Mouse (Mus musculus): ENCODE data around the gene Asic2. TPM values are rescaled to one million over a fixed set of nuclear protein-coding genes. Genes with fewer than 3 reads are reported as not detected.
A peak's percentile ranks its signal among the peaks of the same experiment; 100 is the strongest.

Asic2 gene
- total RNA-seq, 2 experiments from 2014 or later = 55.9 to 61.9 TPM

GRCm38 (mm10) chr11:81965653-81966625, 2.3 kb downstream of the Asic2 start:
- peak in 1 of 2 experiments; percentile 46 for DNase-seq (ENCODE audit: low spot score in 2 of 2)

DNA sequence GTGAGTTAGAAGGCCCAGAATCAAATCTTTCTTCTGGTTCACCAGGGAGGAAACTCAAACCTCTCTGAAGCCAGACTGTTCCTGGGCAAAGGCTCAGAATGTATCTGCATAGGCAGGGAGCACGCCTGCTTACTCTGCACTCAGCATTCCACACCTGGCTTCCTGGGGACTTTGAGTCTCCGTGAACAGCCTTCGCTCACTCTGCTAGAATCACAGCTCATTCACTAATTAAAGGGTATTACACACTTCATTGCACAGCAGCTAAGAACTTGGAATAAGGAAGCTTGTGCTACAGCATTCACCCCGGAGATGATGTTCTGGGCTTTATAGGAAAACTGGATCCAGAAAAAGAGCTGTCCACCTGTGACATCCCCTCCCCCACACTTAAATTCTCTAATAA, 3.7 kb downstream of the Asic2 start:
- DNase-seq (ENCODE audit: low spot score in 2 of 2) = no peak

GRCm38 (mm10) chr11:81954398-81954797, 13.9 kb downstream of the Asic2 start:
- no peak for DNase-seq (ENCODE audit: low spot score in 2 of 2)

- no peak for DNase-seq (ENCODE audit: low spot score in 2 of 2)
These were observed 20.2 kb downstream of the Asic2 start for GRCm38 (mm10) chr11:81948021-81948420.

DNA sequence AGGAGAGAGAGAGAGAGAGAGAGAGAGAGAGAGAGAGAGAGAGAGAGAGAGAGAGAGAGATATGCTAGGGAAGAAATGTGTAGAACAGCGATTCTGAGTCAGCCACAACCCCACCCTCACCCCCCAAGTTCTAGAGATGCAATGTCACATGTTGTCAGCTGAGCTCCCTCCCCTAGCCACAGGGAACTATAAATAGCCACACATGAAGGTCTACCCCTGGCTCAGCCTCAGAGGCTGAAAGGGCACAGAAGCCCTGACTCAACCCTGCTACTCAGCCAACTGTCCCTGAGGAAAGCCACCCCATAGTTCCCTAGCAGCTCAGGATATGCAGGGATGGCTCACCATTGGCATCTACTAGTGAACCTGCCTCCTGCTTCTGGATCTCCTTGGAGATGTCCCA, 26.1 kb downstream of the Asic2 start:
- no peak for DNase-seq (ENCODE audit: low spot score in 2 of 2)

- DNase-seq (ENCODE audit: low spot score in 2 of 2) = peak in 1 of 2 experiments; percentile 24
These were observed 27.3 kb downstream of the Asic2 start for GRCm38 (mm10) chr11:81940988-81941387.

- no peak for DNase-seq (ENCODE audit: low spot score in 2 of 2)
These were observed 30.7 kb downstream of the Asic2 start for GRCm38 (mm10) chr11:81937516-81937915.

GRCm38 (mm10) chr11:81926393-81926792, 41.9 kb downstream of the Asic2 start:
- DNase-seq (ENCODE audit: low spot score in 2 of 2) = no peak

- DNase-seq (ENCODE audit: low spot score in 2 of 2) = no peak
These were observed 44.6 kb downstream of the Asic2 start for GRCm38 (mm10) chr11:81923626-81924025.

GRCm38 (mm10) chr11:81923096-81923495, 45.2 kb downstream of the Asic2 start:
- DNase-seq (ENCODE audit: low spot score in 2 of 2) = no peak

- no peak for DNase-seq (ENCODE audit: low spot score in 2 of 2)
These were observed 52.8 kb downstream of the Asic2 start for GRCm38 (mm10) chr11:81915501-81915900.

DNA sequence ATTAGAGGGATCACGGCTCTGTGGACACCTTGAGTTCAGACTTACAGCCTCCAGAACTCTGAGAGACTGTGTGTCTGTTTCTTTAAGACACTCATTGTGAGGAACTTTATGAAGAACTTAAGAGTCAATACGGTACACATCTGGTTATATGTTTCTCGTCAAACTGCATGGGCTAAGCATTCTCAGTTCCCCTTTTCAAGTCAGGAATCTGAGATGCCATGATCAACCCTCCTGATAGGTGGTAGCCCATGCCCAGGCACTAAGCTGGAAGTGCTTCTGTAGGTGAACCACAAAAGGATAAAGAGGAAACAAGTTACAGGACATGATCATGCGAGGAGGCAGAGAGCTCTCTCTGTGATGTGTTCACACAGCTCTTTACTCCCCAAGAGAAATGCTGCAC, 55.2 kb downstream of the Asic2 start:
- no peak for DNase-seq (ENCODE audit: low spot score in 2 of 2)

- DNase-seq (ENCODE audit: low spot score in 2 of 2) = no peak
These were observed 58.8 kb downstream of the Asic2 start for GRCm38 (mm10) chr11:81909397-81909894.

GRCm38 (mm10) chr11:81908760-81909159, 59.5 kb downstream of the Asic2 start:
- no peak for DNase-seq (ENCODE audit: low spot score in 2 of 2)

DNA sequence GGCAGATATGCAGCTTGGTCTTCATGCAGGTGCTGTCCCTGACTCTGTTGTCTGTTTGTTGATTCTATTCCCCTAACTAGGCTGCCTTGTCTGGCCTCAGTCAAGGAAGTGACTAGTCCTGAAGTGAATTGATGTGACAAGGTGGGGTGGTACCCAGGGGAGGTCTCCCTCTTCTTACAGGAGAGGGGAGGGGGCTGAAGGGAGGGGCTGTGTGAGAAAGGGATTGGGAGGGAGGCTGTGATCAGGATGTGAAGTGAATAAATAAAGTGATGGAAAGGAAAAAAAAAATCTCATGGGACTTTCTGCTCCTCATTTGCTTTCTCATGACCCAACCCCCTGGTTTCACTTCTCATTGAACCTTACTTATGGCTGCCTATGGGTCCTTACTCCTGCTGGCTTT, 65.9 kb downstream of the Asic2 start:
- no peak for DNase-seq (ENCODE audit: low spot score in 2 of 2)

GRCm38 (mm10) chr11:81897547-81898354, 70.5 kb downstream of the Asic2 start:
- peak; percentile 44 to 59 for DNase-seq (ENCODE audit: low spot score in 2 of 2)

DNA sequence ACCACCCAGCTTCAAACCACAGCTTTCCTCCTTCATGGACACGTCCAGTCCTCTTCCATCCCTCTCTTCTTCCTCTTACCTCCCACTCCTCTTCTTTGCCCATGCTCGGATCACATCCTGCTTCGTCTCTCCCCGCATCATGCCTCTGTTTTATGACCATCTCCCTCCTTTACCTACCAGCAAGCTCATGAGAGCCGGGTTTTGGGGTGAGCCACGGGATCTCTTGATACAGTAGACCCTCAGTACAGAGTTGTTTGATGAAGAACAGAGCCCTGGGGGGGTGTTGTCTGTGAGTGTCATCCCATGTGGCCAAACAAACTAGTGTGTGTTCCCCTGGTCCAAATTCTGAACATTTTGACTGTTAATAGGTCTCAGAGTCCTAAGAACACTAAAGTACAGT, 71.7 kb downstream of the Asic2 start:
- DNase-seq (ENCODE audit: low spot score in 2 of 2) = no peak

- DNase-seq (ENCODE audit: low spot score in 2 of 2) = no peak
These were observed 96.6 kb downstream of the Asic2 start for GRCm38 (mm10) chr11:81871506-81872213.

- peak; percentile 24 to 59 for DNase-seq (ENCODE audit: low spot score in 2 of 2)
These were observed 102.4 kb downstream of the Asic2 start for GRCm38 (mm10) chr11:81865661-81866382.

DNA sequence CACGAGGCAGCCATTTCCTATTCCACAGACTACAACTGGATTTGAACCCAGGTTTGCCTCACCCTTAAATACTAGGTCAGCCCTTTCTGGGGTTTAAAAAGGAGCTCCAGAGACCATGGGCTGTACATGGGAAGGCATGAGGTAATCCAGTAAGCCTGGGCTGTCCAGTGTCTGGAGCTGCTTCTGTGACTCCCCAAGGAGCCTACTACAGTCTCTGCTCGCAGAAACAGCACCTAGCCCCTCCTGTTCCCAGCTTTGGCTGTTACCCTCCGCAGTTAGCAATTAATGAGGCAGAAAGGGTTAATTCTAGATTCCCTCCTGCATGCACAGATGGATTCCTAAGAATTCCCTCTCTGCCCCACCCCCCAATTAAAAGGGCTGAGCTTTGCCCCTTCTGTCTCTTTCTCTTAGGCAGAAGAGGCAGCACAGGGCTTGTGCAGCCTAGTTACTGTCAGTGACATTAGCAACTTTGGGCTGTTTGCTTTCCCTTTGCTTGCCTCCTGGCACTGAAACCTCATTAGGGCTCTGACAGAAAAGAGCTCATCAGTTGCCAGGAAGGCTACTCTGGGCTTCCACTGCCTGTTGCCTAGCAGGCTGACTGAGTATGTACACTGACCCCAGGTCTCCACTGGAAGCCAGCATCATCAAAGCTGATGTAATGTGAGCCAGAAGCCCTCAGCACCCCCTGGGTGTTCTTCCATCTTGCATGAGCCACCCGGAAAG, 107.8 kb downstream of the Asic2 start, which contains the start of gene 5530401A14Rik:
5530401A14Rik (plus strand) TSS at position 424 of the 723 bp plus-strand sequence.
- peak in 1 of 2 experiments; percentile 37 for DNase-seq (ENCODE audit: low spot score in 2 of 2)
